Comparison of ENCODE assay signal across 1 mouse cellular context in genomic region chr11:77975873-77976272, GRCm38 (mm10).
TF ChIP-seq lines count a peak whose summit lies in the region.

No protein-coding gene starts in this region.

TF ChIP-seq in CH12.LX, 34 proteins besides CTCF, POLR2A, EP300 and RAD21:
- no peak for TF ChIP-seq IRF4 (IDR thresholded peaks at IDR 0.05; ENCODE audit: low read depth, low read length)
- no peak for TF ChIP-seq SIN3A (IDR thresholded peaks at IDR 0.05; ENCODE audit: low read length)
- TF ChIP-seq MYC (IDR thresholded peaks at IDR 0.05; ENCODE audit: low read depth, low read length): no peak
- TF ChIP-seq ELF1 (IDR thresholded peaks at IDR 0.05; ENCODE audit: low read depth, low read length): no peak
- TF ChIP-seq UBTF (IDR thresholded peaks at IDR 0.05; ENCODE audit: low read depth, low read length): no peak
- no peak for TF ChIP-seq MAFK (IDR thresholded peaks at IDR 0.05; ENCODE audit: insufficient replicate concordance, low read length)
- no peak for TF ChIP-seq POLR2AphosphoS2 (IDR thresholded peaks at IDR 0.05; ENCODE audit: low read depth, low read length)
- no peak for TF ChIP-seq ZKSCAN1 (IDR thresholded peaks at IDR 0.05; ENCODE audit: borderline replicate concordance, low read depth, low read length)
- no peak for TF ChIP-seq JUND (conservative IDR thresholded peaks at IDR 0.05; ENCODE audit: low read depth, low read length)
